Mouse (Mus musculus) layer of hippocampus, postnatal 10 days (tissue): ENCODE data around the gene Clcn1. TPM values are rescaled to one million over a fixed set of nuclear protein-coding genes. Genes with fewer than 3 reads are reported as not detected.

ENCODE experiments used
- DNase-seq, 2 experiments: peaks; one replicate each; pipeline ENCODE4 v3.0.0; 2021; ENCODE audit warnings: low spot score in 2 of 2
- total RNA-seq, 2 experiments: library from RNA; stranded (reverse); gene quantifications; 2 replicates each; pipeline ENCODE4 v1.2.3; 2021

Gene Clcn1
- total RNA-seq, 2 experiments from 2014 or later = 2.9 to 4.2 TPM

GRCm38 (mm10) chr6:42299362-42299761 lies 12.9 kb downstream of the Clcn1 start:
- DNase-seq = no peak

DNA sequence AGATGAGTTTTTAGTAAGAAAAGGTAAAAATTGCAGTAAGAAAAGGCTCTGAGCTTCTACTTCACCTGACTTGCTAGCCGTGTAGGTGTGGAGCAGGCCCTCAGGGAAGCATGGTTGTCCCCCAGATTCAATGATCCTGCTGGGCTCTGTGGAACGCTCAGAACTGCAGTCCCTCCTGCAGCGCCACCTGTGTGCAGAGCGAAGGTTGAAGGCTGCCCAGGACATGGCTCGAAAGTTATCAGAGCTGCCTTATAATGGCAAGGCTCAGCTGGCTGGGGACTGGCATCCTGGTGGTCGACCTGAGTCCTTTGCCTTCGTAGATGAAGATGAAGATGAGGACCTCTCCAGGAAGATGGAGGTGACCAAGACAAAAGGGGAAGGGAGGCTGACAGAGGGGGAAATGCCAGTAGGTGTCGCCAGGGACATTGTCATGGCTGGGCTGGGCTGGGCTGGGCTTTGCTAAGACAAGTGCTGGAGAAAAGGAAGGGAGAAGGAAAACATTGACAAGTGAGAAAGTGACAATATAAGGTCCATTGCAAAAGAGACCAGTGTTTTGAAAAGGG lies 23.4 kb downstream of the Clcn1 start:
- DNase-seq = no peak

DNA sequence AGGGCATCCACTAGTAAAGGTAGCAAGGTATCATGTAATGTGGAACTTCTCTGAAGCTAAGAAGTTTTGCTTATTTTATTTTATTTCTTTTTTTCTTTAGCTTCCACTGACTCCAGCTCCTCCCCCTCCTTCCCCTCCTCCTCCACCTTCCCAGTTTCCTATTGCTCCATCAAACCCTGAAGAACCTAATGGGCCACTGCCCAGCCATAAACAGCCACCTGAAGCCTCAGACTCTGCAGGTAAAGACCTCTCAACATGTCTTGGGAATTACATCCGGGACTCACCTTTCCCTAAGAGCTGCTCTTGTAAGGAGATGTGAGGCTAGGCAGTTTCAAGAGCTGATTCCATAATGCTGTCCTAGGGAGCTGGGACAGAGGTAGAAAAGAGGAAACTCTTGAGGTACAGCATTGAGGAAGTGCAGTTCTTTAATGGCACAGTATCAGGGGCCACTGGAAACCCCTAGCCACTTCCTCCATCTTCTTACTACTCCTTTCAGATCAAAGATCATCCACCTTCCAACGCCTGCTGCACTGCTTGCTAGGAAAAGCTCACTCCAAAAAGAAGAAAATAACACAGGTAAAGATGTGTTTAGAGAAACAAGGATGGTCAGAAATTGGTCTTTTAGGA lies 24.1 kb downstream of the Clcn1 start:
- DNase-seq = no peak

DNA sequence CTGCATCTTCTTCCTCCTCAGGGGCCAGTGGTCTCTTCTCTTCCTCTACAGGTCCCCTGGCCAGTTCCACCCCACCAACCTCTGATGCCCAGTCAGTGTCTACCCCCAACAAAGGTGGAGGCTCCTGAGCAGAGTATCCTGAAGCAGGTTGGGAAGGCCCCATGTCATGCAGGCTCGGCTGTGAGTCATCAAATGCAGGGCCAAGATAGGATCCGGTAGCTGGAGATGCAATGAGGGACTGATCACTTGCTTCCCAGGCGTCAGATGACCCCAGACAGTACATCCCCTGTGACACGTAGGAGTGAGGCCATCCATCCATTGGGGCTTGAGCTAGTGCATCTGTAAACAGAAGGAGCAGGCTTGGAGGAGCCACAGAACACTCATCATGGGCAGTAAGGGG lies 31.8 kb downstream of the Clcn1 start:
- DNase-seq = no peak

GRCm38 (mm10) chr6:42323371-42324066 lies 37.0 kb downstream of the Clcn1 start:
- DNase-seq = peak in 1 of 2 experiments; percentile 34

GRCm38 (mm10) chr6:42324067-42324481 lies 37.6 kb downstream of the Clcn1 start:
- peak; percentile 46 to 60 for DNase-seq

GRCm38 (mm10) chr6:42324482-42325267 lies 38.2 kb downstream of the Clcn1 start, which contains the start of gene Fam131b:
Gene Fam131b, minus strand, starts transcription at chr6:42324643.
- peak; percentile 71 to 84 for DNase-seq

GRCm38 (mm10) chr6:42325268-42325609 lies 38.8 kb downstream of the Clcn1 start:
- peak; percentile 91 to 92 for DNase-seq

DNA sequence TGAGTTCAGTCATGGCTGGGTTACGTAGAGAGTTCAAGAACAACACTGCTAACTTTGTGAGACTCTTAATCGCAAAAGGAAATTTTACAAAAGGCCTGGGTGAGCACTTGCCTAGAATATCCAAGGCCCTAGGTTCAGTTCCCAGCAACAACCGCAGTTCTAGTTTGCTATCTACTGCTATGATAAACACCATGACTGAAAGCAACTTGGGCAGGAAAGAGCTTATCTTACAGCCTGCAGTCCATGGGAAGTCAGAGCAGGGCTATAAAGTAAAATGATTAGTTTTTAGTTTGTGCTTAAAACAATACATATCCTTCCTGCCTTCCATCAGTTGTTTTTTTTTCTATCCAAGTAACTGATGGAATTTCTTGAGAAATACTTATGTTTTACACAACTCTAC lies 40.0 kb downstream of the Clcn1 start:
- no peak for DNase-seq

GRCm38 (mm10) chr6:42328757-42329156 lies 42.3 kb downstream of the Clcn1 start:
- no peak for DNase-seq

DNA sequence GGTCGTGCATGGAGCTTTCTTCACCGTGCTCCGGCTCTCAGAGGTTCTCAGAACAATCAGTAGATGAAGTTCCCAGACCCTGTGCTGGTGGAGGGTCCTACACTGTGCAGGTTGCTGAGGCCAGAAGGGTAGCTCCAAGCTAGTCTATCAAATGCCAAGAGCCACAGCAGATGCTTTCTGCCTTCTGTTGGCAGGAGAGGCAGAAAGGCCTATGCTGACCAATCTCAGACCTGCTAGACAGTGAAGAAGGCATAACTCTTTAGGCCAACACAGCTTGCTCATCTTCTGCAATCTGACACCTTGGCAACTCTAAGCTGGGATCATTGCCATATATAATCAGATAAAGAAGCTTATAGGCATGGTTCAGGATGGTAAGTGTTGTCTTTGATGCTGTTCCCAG lies 43.7 kb downstream of the Clcn1 start:
- DNase-seq = no peak

DNA sequence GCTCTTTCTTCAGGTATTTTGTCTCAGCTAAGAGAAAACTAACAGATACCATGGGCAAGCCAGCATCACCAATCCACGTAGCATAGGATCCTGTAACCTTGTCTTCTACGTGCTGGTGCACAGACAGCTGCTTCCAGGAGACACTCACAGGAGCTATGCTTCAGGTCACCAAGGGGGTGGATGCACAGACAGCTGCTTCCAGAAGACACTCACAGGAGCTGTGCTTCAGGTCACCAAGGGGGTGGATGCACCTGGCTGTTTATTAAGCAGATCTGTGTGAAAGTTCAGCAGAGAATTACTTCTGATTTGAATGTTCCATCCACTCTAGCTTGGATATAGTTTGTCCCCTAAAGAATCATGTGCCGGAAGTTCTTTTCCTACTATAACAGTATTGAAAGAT lies 44.5 kb downstream of the Clcn1 start:
- no peak for DNase-seq

DNA sequence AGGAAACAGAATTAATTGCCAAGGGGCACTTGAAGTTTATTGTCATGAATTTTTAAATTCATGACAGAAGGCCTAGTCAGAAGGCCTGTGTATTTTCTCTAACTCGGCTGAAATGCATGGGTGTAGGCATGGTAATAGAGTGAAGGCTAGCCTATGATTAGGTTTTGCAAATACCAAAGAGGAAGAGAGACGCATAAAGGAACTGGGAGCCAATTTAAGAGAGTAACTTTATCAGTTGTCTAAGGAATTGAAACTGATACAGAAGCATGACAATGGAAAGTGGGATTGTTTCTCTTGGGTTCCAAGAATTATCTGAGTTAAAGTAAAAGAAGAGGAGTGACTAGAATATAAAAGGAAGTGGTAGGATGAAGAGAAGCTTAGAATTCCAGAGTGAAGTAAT lies 52.7 kb downstream of the Clcn1 start:
- DNase-seq = no peak

DNA sequence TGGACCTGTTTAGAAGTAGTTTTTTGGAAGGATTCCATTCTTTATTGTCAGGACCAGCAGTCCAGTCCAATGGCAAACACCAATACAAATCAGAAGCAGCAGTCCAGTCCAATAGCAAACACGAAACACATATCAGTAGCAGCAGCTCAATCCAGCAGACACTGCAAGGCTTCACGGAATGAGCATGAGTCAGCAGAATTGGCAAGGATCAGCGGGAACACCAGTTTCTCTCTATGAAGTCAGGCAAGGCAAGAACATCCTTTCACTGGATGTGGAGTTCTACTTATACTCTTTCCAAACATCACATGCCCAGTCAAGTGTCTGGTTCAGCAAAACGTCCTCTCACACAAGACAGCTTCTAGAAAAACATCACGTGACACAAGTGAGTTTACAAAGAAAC lies 53.5 kb downstream of the Clcn1 start:
- DNase-seq = no peak

GRCm38 (mm10) chr6:42342171-42342570 lies 55.7 kb downstream of the Clcn1 start:
- DNase-seq = no peak

- peak in 1 of 2 experiments; percentile 25 for DNase-seq
These were observed 57.1 kb downstream of the Clcn1 start for GRCm38 (mm10) chr6:42343361-42344120.

GRCm38 (mm10) chr6:42344255-42344654 lies 57.8 kb downstream of the Clcn1 start:
- DNase-seq = no peak

- DNase-seq = no peak
These were observed 62.0 kb downstream of the Clcn1 start for GRCm38 (mm10) chr6:42348281-42349005.

GRCm38 (mm10) chr6:42349006-42349425 lies 62.5 kb downstream of the Clcn1 start:
- peak; percentile 70 to 79 for DNase-seq

DNA sequence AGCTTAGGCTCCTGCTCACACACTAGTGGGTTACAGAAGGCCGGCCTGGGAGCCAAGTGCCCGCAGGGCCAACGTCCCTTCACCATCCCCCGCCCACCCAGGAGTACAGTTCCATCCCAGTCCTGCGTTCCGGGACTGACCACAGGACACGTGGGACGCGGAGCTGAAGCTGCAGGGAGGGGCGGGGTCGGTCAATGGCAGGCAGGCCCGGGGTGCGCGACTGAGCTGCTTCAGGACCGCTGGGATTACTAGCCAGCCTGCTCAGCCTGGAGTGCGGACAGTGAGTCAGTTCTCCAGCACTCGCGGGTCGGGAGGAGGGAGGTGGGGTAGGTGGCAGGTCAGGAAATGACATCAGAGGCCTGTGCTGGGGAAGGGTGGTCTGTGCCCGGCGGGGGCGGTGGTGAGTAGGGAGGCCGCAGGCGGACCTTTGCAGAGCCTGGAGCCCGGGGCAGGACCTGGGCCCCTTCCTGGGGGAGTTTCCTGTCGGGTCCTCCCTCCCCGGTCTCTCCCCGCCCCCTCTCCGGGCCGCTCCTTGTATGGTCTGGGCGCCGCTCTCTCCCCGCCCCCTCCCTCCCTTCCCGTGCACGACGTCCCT lies 63.0 kb downstream of the Clcn1 start, which contains the start of gene Zyx:
Gene Zyx (plus strand): TSS at position 205 of the 595 bp plus-strand sequence.
- peak; percentile 79 to 88 for DNase-seq
